Mouse (Mus musculus) stomach, embryonic 14.5 days (tissue): Measurements from ENCODE around the gene Hist1h2bk. TPM values are rescaled to one million over a fixed set of nuclear protein-coding genes. Genes with fewer than 3 reads are reported as not detected.
"Not testable (repeated sequence)": the region's sequence is repeated elsewhere in the genome, so short reads cannot be mapped to it uniquely, and the experiment has no call there.

Experiments
- ATAC-seq: fragments of 200-750 bp; cut with Nextera tagmentation; 2 replicates; pipeline ENCODE4 v1.8.0; 2017; ENCODE audit warnings: low read depth, moderate TSS enrichment; ENCODE audit not compliant: insufficient number of reproducible peaks, insufficient read depth, low FRiP score
- H3K27ac ChIP-seq: fragments of 300-500 bp; sonication (generic); 2 replicates; pipeline ENCODE4 v1.5.1; 2014; ENCODE audit warnings: mild to moderate bottlenecking, low read length, moderate library complexity, mixed read lengths
- H3K27me3 ChIP-seq: fragments of 300-500 bp; sonication (generic); 2 replicates; pipeline ENCODE4 v1.6.1; 2014; ENCODE audit warnings: low read length, control low read depth, mixed read lengths; ENCODE audit not compliant: control insufficient read depth, insufficient read depth
- H3K36me3 ChIP-seq: fragments of 300-500 bp; sonication (generic); 2 replicates; pipeline ENCODE4 v1.6.1; 2014; ENCODE audit warnings: mild to moderate bottlenecking, control low read depth, low read length, moderate library complexity, mixed read lengths; ENCODE audit not compliant: control insufficient read depth, insufficient read depth
- H3K4me1 ChIP-seq: fragments of 300-500 bp; sonication (generic); 2 replicates; pipeline ENCODE4 v1.6.1; 2014; ENCODE audit warnings: low read length, control low read depth, mixed read lengths; ENCODE audit not compliant: control insufficient read depth, insufficient read depth
- H3K4me2 ChIP-seq: fragments of 300-500 bp; sonication (generic); replicated peaks from 2 replicates; pipeline ENCODE4 v1.6.1; 2014; ENCODE audit warnings: low read depth, low read length, control low read depth
- H3K4me3 ChIP-seq: fragments of 300-500 bp; sonication (generic); 2 replicates; pipeline ENCODE4 v1.5.1; 2014; ENCODE audit warnings: low read depth, low read length, control low read depth
- H3K9ac ChIP-seq: fragments of 300-500 bp; sonication (generic); replicated peaks from 2 replicates; pipeline ENCODE4 v1.6.1; 2014; ENCODE audit warnings: low read depth, mild to moderate bottlenecking, control low read depth, low read length, moderate library complexity, mixed read lengths
- H3K9me3 ChIP-seq: fragments of 300-500 bp; sonication (generic); 2 replicates; pipeline ENCODE4 v1.6.1; 2016; ENCODE audit warnings: low read depth, low read length, control low read depth; ENCODE audit not compliant: control insufficient read depth
- WGBS: fragments of 180-500 bp; shearing (Covaris S2); extraction: QIAGEN DNeasy Blood & Tissue Kit; methylation state at CpG from one replicate; pipeline ENCODE4 v1.1.7; 2014; 5-methylcytosine and 5-hydroxymethylcytosine counted together
- polyA plus RNA-seq: library from polyadenylated mRNA; unstranded; fragments of >200 nt; fragmentation: Nextera tagmentation; extraction: Ambion mirVana; gene quantifications from 2 replicates; pipeline ENCODE4 v1.2.1, GENCODE M21; 2014

Gene Hist1h2bk
- polyA plus RNA-seq, 1 experiment from 2014 or later, result 7.5 TPM

DNA sequence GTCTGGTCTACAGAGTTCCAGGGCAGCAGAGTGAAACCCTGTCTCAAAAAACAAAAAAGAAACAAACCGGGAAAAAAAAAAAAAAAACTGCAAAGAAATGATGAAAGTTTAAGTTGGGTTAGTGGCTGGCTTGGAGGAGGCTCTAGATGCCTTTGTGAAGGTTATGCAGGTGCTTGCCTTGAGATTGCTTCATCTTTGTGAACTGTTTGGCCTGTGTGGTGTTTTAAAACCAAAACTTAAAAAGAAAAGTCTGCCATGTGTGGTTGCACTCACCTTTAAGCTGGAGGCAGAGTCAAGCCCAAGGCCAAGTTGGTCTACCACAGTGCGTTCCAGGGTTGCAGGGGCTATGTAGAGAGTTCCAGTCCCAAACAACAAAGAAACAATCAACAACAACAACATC, 13.4 kb downstream of the Hist1h2bk start:
- Histone ChIP-seq H3K27ac (no peak overlapping the region), H3K27me3 (no peaks in the 10 kb centered on the region), H3K36me3 (no peaks in the 10 kb centered on the region), H3K4me2 (no peak overlapping the region), H3K9me3 (no peaks in the 10 kb centered on the region), H3K9ac (no peak overlapping the region), H3K4me3 (no peak overlapping the region), H3K4me1 (no peaks in the 10 kb centered on the region; the same call in 1 of the 2 replicates)
- WGBS, result 78% methylated on average over 2 of the region's 2 CpGs
- no peak for ATAC-seq

DNA sequence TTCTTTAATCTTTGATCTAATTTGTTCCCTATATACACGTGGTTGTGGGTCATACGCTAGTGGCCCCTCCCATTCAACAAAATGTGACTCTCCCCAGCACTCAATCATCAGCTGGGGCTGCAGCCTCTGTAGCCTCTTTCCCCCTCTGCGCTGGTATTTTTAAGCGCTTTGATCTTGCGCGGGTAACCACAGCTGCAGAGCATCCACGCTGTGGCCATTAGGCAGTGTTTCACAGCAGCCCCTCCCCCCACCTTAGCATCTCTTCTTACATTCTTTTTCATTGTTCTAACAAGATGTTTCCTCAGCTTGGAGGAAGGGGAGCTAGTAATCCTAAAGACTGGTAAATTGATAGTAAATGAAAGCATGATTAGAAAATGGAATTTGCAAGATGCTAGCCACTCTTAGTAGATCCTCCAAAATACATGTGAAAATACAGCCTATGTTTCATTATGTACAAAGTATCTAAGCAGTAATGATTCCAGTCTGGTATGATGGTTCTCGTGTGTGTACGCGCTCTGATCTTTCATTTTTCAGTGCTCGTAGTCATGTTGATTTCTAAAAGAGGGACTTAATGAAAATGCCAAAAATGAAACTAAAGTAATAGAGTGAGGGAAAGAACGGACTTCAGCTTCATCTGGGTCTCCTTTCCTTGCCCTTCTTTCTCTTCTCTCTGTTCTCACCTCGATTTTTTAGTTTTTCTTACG, 14.2 kb downstream of the Hist1h2bk start:
- no peaks in the 10 kb centered on the region for H3K27me3 ChIP-seq
- no peaks in the 10 kb centered on the region for H3K9me3 ChIP-seq
- H3K4me1 ChIP-seq, result no peaks in the 10 kb centered on the region; the same call in 1 of the 2 replicates
- H3K4me3 ChIP-seq, result peak overlapping the region; percentile 30
- ATAC-seq, result peak; percentile 20; the same call in 1 of the 2 replicates
- peak overlapping the region; percentile 62 for H3K27ac ChIP-seq
- H3K9ac ChIP-seq, result no peak overlapping the region; the same call in 1 of the 2 replicates
- H3K36me3 ChIP-seq, result no peaks in the 10 kb centered on the region
- peak overlapping the region; percentile 64 for H3K4me2 ChIP-seq
- under 1% methylated on average over 14 of the region's 14 CpGs for WGBS

- Histone ChIP-seq H3K4me2 (peak overlapping the region; percentile 64), H3K4me1 (no peaks in the 10 kb centered on the region; the same call in 1 of the 2 replicates), H3K9ac (no peak overlapping the region; the same call in 1 of the 2 replicates), H3K4me3 (peak overlapping the region; percentile 30), H3K9me3 (no peaks in the 10 kb centered on the region), H3K36me3 (no peaks in the 10 kb centered on the region), H3K27ac (peak overlapping the region; percentile 62), H3K27me3 (no peaks in the 10 kb centered on the region)
- WGBS, result under 1% methylated on average over 52 of the region's 52 CpGs
- peak; percentile 93 for ATAC-seq
Measured at GRCm38 (mm10) chr13:22050591-22051522, 15.2 kb downstream of the Hist1h2bk start.

DNA sequence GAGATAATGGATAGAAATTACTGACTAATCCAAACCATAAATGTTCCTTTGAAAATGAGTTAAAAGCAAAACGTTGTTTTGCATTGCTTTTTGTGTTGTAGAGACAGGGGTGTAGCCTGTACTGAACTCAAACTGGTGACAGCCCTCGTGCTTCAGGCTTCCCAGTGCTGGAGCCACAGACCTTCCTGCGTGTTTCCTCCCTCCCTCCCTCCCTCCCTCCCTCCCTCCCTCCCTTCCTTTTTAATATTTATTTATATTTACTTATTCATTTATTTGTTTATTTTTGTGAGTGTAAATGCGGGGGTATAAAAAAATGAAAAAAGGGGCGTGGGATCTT, 15.8 kb downstream of the Hist1h2bk start:
- WGBS, result 10% methylated on average over 5 of the region's 5 CpGs
- peak overlapping the region; percentile 30 for H3K4me3 ChIP-seq
- H3K36me3 ChIP-seq, result no peaks in the 10 kb centered on the region
- peak overlapping the region; percentile 35; the same call in 1 of the 2 replicates for H3K27ac ChIP-seq
- ATAC-seq, result no peak
- no peaks in the 10 kb centered on the region for H3K27me3 ChIP-seq
- no peak overlapping the region; the same call in 1 of the 2 replicates for H3K9ac ChIP-seq
- peak overlapping the region; percentile 64 for H3K4me2 ChIP-seq
- no peaks in the 10 kb centered on the region for H3K9me3 ChIP-seq
- no peaks in the 10 kb centered on the region; the same call in 1 of the 2 replicates for H3K4me1 ChIP-seq

DNA sequence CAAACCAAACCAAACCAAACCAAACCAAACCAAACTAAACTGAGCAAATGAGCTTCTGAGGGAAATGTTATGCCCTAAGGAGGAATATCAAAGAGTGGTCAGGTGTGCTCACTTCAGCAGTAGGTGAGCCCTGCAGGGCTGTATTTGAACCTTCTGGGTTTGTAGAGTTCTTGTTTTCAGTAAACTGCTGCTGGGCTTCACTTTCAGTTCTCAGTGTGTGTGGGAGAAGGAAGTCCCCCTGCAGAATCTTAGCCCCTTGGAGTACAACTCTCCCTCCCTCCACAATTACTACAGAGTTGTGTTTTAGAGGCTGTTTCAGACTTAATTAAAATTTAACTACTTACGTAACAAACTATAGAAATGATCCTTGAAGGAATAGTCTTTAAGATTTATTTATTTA, 18.1 kb downstream of the Hist1h2bk start:
- ATAC-seq, result no peak
- no peak overlapping the region for H3K27ac ChIP-seq
- H3K4me3 ChIP-seq, result no peak overlapping the region
- no peak overlapping the region for H3K4me2 ChIP-seq
- 94% methylated on average over 1 of the region's 1 CpGs for WGBS
- no peaks in the 10 kb centered on the region for H3K9me3 ChIP-seq
- no peaks in the 10 kb centered on the region; the same call in 1 of the 2 replicates for H3K4me1 ChIP-seq
- no peaks in the 10 kb centered on the region for H3K36me3 ChIP-seq
- H3K27me3 ChIP-seq, result no peaks in the 10 kb centered on the region
- H3K9ac ChIP-seq, result no peak overlapping the region

DNA sequence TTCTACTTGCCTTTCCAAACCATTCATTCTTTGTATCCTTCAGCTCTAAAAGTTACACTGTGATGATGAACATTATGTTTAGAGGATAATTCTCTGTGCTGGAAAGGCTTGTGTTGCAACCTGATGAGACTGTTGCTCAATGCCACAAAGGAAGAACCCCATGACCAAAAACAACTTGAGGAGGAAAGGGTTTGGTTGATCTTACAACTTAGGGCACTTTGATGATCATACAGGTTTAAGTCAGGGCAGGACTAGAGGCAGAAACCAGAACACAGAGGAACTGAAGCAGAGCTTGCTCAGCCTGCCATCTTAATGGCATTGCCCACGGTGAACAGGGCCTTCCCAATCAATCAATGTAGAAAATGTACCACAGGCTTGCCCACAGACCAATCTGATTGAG, 25.8 kb downstream of the Hist1h2bk start:
- no peak overlapping the region for H3K9ac ChIP-seq
- H3K4me3 ChIP-seq, result no peak overlapping the region
- ATAC-seq, result no peak
- 58% methylated on average over 1 of the region's 1 CpGs for WGBS
- H3K4me1 ChIP-seq, result no peaks in the 10 kb centered on the region
- no peaks in the 10 kb centered on the region for H3K27me3 ChIP-seq
- H3K27ac ChIP-seq, result no peak overlapping the region
- H3K4me2 ChIP-seq, result no peak overlapping the region
- no peaks in the 10 kb centered on the region for H3K36me3 ChIP-seq
- no peaks in the 10 kb centered on the region for H3K9me3 ChIP-seq

DNA sequence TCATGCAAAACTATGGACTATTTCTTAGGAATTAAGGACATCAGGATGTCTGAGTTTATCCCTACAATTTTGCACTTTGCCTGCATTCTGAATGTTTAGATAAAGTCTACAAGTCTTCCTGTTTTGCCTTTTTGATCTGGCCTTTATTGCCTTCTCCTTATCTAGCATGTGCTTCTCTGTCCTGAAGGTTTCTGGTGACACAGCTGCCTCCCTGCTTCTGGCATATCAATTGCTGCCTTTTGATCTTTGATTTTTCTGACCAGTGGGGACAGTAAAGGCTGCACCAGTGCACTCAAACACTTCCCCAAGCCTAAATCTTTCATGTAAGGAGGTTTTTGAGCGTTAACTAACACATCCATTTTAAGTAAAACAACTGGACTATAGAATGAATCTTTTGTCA, 27.8 kb downstream of the Hist1h2bk start:
- no peaks in the 10 kb centered on the region for H3K9me3 ChIP-seq
- no peaks in the 10 kb centered on the region for H3K4me1 ChIP-seq
- no peak overlapping the region for H3K4me3 ChIP-seq
- no peak for ATAC-seq
- H3K27me3 ChIP-seq, result no peaks in the 10 kb centered on the region
- H3K27ac ChIP-seq, result no peak overlapping the region
- WGBS, result 56% methylated on average over 1 of the region's 1 CpGs
- no peak overlapping the region for H3K4me2 ChIP-seq
- H3K36me3 ChIP-seq, result no peaks in the 10 kb centered on the region
- H3K9ac ChIP-seq, result no peak overlapping the region

GRCm38 (mm10) chr13:22084140-22084539, 48.5 kb downstream of the Hist1h2bk start, which contains the start of gene Vmn1r188:
Vmn1r188 (plus strand) TSS chr13:22084440.
- not testable (repeated sequence) for H3K9me3 ChIP-seq, H3K4me1 ChIP-seq, H3K27ac ChIP-seq, H3K4me2 ChIP-seq, H3K27me3 ChIP-seq, ATAC-seq, H3K9ac ChIP-seq, H3K4me3 ChIP-seq, H3K36me3 ChIP-seq
- 75% methylated on average over 1 of the region's 1 CpGs for WGBS
